ENCODE assay signal across 8 mouse cellular contexts in the genomic region with DNA sequence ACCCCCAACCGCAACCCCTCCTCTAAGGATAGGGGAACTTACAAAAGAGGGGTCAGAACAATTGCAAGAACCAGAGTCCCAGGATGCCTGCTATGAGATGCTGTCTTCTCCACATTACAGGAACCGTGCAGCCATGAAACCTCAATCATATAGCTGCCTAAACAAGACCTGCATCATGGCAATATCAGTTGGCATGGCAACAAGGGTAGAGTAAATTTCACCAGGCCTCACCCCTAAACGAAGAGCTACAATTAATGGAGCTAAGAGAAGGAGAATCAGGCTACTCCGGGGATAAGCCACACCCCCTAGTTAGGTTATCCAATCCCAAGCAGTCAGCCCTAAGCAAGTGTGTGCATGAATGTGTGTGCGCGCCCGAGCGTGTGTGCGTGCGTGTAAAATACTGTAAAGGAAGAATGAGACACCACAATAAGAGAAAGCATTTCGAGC.
DNase-seq lines count a peak whose midpoint lies in the region; ATAC-seq and TF ChIP-seq lines count a peak whose summit lies in the region.

No protein-coding gene starts in this region.

- H3K79me2 ChIP-seq in CH12.LX (replicated peaks; ENCODE audit: control insufficient read depth, extremely low read depth, insufficient read depth, poor library complexity, severe bottlenecking): no peaks in the 10 kb centered on the region

- no peak for TF ChIP-seq RAD21 in CH12.LX (IDR thresholded peaks at IDR 0.05; ENCODE audit: low read depth, low read length)

- in situ Hi-C loops in CH12.LX (cut with MboI; ENCODE audit: low pct_ligation_motif_present, low pct_unique_long_range_greater_than_20kb, low sequenced_read_pairs): no loop called here

- H3K4me1 ChIP-seq in CH12.LX (ENCODE audit: control insufficient read depth in 1 of 2, insufficient read depth in 2 of 2): peaks cover 30 to 47% of the 10 kb centered on the region in 2 experiments
- peaks cover 66% of the 10 kb centered on the region for H3K4me1 ChIP-seq in limb, embryonic 13.5 days
- peaks cover 10% of the 10 kb centered on the region; the same call in 1 of the 2 replicates for H3K4me1 ChIP-seq in neural tube, embryonic 13.5 days (replicated peaks)

- 0 out of 2 replicates have a peak, but pooled peaks have one; percentile 57 for ATAC-seq in erythroblast, adult 5-6 weeks (replicated peaks; ENCODE audit: low FRiP score, poor library complexity, severe bottlenecking)
- ATAC-seq in limb, embryonic 13.5 days (ENCODE audit: low FRiP score, low read depth): peak; percentile 58; the same call in 1 of the 2 replicates
- peak; percentile 90 for ATAC-seq in neural tube, embryonic 13.5 days (ENCODE audit: low read depth)

- dilution Hi-C loops in CH12.LX (cut with MboI; ENCODE audit: extremely low pct_ligation_motif_present, extremely low pct_unique_long_range_greater_than_20kb, low sequenced_read_pairs): no loop called here

- H3K36me3 ChIP-seq in CH12.LX (replicated peaks in 1 of 2; ENCODE audit: control insufficient read depth in 1 of 2, insufficient read depth in 1 of 2, low read length in 1 of 2): peaks cover 0 to 5% of the 10 kb centered on the region in 2 experiments
- H3K36me3 ChIP-seq in limb, embryonic 13.5 days: no peaks in the 10 kb centered on the region
- no peaks in the 10 kb centered on the region for H3K36me3 ChIP-seq in neural tube, embryonic 13.5 days

- peak; percentile 58 for TF ChIP-seq POLR2A in CH12.LX (IDR thresholded peaks at IDR 0.05; ENCODE audit: low read depth, low read length)

- peak overlapping the region; percentile 73 for H3K9ac ChIP-seq in CH12.LX (ENCODE audit: insufficient read depth, low read depth)
- H3K9ac ChIP-seq in limb, embryonic 13.5 days: no peak overlapping the region
- H3K9ac ChIP-seq in neural tube, embryonic 13.5 days: no peak overlapping the region

- no peaks in the 10 kb centered on the region for H3K9me3 ChIP-seq in CH12.LX (replicated peaks; ENCODE audit: low read length)
- H3K9me3 ChIP-seq in limb, embryonic 13.5 days: no peaks in the 10 kb centered on the region
- H3K9me3 ChIP-seq in neural tube, embryonic 13.5 days: no peaks in the 10 kb centered on the region

- H3K27me3 ChIP-seq in CH12.LX (replicated peaks): no peaks in the 10 kb centered on the region
- no peaks in the 10 kb centered on the region for H3K27me3 ChIP-seq in limb, embryonic 13.5 days
- H3K27me3 ChIP-seq in neural tube, embryonic 13.5 days: no peaks in the 10 kb centered on the region

- H3K4me3 ChIP-seq in CH12.LX (replicated peaks in 1 of 3; ENCODE audit: low read depth in 2 of 3, low read length in 2 of 3, poor library complexity in 1 of 3): peak overlapping the region in 2 of 3 experiments; percentile 45 to 63
- 0 out of 2 replicates have a peak overlapping the region, but pooled peaks have one; percentile 5 for H3K4me3 ChIP-seq in limb, embryonic 13.5 days
- H3K4me3 ChIP-seq in neural tube, embryonic 13.5 days: peak overlapping the region; percentile 16

- peak; percentile 78 for DNase-seq in heart, adult 11 months
- no peak for DNase-seq in heart, adult 18-20 months
- DNase-seq in CH12.LX (ENCODE audit: extremely low read depth): no peak
- DNase-seq in cerebellum, adult 11 months: no peak
- DNase-seq in cerebellum, adult 9-10 months: no peak

- no peak for TF ChIP-seq EP300 in CH12.LX (IDR thresholded peaks at IDR 0.05; ENCODE audit: low read length)

- 33% methylated on average over 11 of the region's 11 CpGs for WGBS in limb, embryonic 13.5 days
- WGBS in neural tube, embryonic 13.5 days: 13% methylated on average over 11 of the region's 11 CpGs

- no peak for TF ChIP-seq CTCF in CH12.LX (conservative IDR thresholded peaks at IDR 0.05 in 1 of 2, IDR thresholded peaks at IDR 0.05 in 1 of 2; ENCODE audit: low read depth in 2 of 2, low read length in 2 of 2)

- H3K27ac ChIP-seq in CH12.LX (ENCODE audit: insufficient read depth, low read depth): peak overlapping the region; percentile 75
- H3K27ac ChIP-seq in limb, embryonic 13.5 days: no peak overlapping the region
- no peak overlapping the region for H3K27ac ChIP-seq in neural tube, embryonic 13.5 days (replicated peaks)

- peak overlapping the region; percentile 98 for H3K4me2 ChIP-seq in CH12.LX (ENCODE audit: insufficient read depth, low read depth, poor library complexity, severe bottlenecking)
- H3K4me2 ChIP-seq in limb, embryonic 13.5 days (replicated peaks): peak overlapping the region; percentile 49
- H3K4me2 ChIP-seq in neural tube, embryonic 13.5 days: peak overlapping the region; percentile 46

TF ChIP-seq in CH12.LX, 34 proteins besides CTCF, POLR2A, EP300 and RAD21:
- TF ChIP-seq E2F4 (IDR thresholded peaks at IDR 0.05; ENCODE audit: insufficient replicate concordance, low read depth, low read length) (no peak), MAX (IDR thresholded peaks at IDR 0.05; ENCODE audit: low read length) (0 out of 2 replicates have a peak, but pooled peaks have one; percentile 39), IRF4 (IDR thresholded peaks at IDR 0.05; ENCODE audit: low read depth, low read length) (no peak), MXI1 (IDR thresholded peaks at IDR 0.05; ENCODE audit: low read depth, low read length) (peak; percentile 62; the same call in 1 of the 2 replicates), MYC (IDR thresholded peaks at IDR 0.05; ENCODE audit: low read depth, low read length) (0 out of 2 replicates have a peak, but pooled peaks have one; percentile 45), MAZ (IDR thresholded peaks at IDR 0.05; ENCODE audit: low read depth, low read length) (no peak), BHLHE40 (IDR thresholded peaks at IDR 0.05; ENCODE audit: low read depth, low read length) (peak; percentile 75; the same call in 1 of the 2 replicates), USF2 (conservative IDR thresholded peaks at IDR 0.05; ENCODE audit: low read depth, low read length) (no peak), NELFE (IDR thresholded peaks at IDR 0.05; ENCODE audit: low read depth, low read length) (peak; percentile 64), TCF12 (IDR thresholded peaks at IDR 0.05; ENCODE audit: low read depth, low read length) (0 out of 2 replicates have a peak, but pooled peaks have one; percentile 38), UBTF (IDR thresholded peaks at IDR 0.05; ENCODE audit: low read depth, low read length) (no peak), PAX5 (IDR thresholded peaks at IDR 0.05; ENCODE audit: low read length) (no peak), POLR2AphosphoS2 (IDR thresholded peaks at IDR 0.05; ENCODE audit: low read depth, low read length) (0 out of 2 replicates have a peak, but pooled peaks have one; percentile 45), ZMIZ1 (IDR thresholded peaks at IDR 0.05; ENCODE audit: low read depth, low read length) (peak; percentile 44; the same call in 1 of the 2 replicates), ETS1 (conservative IDR thresholded peaks at IDR 0.05; ENCODE audit: low read depth, low read length) (no peak), ELF1 (IDR thresholded peaks at IDR 0.05; ENCODE audit: low read depth, low read length) (no peak), TBP (conservative IDR thresholded peaks at IDR 0.05; ENCODE audit: low read depth, low read length) (no peak; the same call in 1 of the 2 replicates), JUND (conservative IDR thresholded peaks at IDR 0.05; ENCODE audit: low read depth, low read length) (no peak), JUN (IDR thresholded peaks at IDR 0.05; ENCODE audit: insufficient read depth, low read depth, low read length) (no peak), NRF1 (IDR thresholded peaks at IDR 0.05; ENCODE audit: low read depth, low read length) (0 out of 2 replicates have a peak, but pooled peaks have one; percentile 32)

Comparison
In these comparisons a context has a peak if more than half of its experiments do, and no peak if none do; other contexts are left out.
1. H3K4me2 ChIP-seq: peak in every context shown above with its lines; median percentile 98 in CH12.LX; 49 in limb, embryonic 13.5 days; 46 in neural tube, embryonic 13.5 days.